Mouse (Mus musculus) CD4-positive, CD25-positive, alpha-beta regulatory T cell, adult 2 months (primary cell): ENCODE data around the gene Vdr.
A peak's percentile ranks its signal among the peaks of the same experiment; 100 is the strongest.

ENCODE experiments used
- DNase-seq: peaks from one replicate; pipeline ENCODE4 v3.0.0-alpha.2; 2012; ENCODE audit warnings: low read depth, low spot score

The Vdr gene

DNA sequence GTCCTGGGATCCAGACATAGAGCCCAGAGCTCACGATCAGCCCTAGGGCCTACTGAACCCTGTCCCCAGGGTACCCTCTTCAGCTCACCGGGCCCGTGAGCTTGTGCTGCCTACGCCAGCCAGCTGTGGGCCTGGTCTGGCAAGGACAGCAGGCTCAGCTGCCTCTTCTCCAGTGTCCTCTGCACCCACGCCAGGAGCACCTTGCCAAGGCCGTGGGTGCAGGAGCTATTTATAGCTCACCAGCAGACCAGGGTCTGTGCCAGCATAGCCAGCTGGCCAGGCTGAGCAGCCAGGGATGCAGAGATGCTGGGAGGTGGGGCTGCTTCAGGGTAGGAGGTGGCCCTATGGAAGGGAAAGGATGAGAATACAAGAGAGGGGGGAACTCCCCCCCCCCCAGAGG, 98.3 kb downstream of the Vdr start:
- no peak for DNase-seq

DNA sequence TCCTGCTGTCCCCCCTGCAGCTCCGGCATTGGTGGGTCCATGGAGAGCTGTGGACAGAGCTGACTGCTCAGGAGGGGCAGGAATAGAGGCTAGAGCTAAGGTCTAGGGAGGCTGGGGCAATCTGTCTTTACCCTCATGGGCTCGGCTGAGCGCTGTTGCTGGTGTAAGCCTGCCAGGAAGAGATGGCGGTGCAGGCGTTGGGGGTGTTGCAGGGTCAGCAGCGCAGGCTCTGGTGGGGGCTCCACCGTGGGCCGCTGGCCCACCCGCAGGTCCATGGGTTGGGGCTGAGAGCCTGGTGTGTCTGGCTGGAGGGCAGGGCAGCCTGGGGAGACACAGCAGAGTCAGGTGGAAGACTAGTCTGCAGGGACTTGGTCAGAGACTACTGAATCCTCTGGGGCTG, 99.1 kb downstream of the Vdr start:
- DNase-seq, result no peak

DNA sequence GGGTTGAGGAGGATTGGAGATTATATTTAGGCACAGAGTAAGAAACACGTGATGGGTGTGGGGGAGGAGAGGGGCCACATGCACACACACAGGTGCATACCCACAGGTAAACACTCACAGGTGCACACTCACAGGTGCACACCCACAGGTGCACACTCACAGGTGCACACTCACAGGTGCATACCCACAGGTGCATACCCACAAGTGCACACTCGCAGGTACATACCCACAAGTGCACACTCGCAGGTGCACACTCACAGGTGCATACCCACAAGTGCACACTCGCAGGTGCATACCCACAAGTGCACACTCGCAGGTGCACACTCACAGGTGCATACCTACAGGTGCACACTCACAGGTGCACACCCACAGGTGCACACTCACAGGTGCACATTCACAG, 100.0 kb downstream of the Vdr start:
- DNase-seq, result no peak

DNA sequence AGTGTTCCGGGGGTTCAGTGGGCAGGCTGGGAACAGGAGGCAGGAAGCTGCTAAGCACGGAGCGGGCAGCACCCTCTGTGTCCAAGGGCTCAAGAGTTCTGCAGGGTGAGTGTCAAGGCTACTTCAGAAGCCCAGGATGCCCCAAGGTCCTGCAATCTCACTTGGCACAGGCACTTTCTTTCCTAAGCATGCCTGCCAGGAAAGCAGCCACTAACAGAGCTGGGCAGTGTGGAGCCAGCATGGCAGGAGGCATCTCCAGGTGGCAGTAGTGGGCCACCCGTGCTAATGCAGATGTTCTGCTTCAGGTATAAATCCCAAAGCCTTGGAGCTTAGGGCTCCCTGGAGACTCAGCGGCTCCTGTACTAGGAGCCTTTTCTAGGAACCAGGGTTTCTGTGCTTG, 100.5 kb downstream of the Vdr start:
- peak; percentile 53 for DNase-seq

DNA sequence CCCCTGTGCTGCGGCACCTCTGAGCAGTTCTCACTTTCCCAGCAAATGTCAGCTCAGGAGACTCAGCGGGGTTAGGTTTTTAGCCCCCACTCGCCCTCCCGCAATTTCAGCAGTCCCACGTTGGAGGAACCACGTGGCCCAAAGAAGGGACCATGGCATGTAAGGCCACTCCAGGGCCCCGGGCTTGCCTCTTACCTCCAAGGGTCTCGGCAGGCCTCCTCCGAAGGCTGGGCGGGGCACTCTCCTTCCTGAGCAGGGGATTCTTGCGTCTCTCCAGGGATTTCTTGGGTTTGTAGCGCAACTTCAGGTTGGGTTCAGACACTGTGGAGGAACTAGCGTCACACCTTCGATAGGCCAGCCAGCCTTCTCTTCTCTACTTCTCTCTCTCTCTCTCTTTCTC, 101.2 kb downstream of the Vdr start:
- DNase-seq, result no peak

DNA sequence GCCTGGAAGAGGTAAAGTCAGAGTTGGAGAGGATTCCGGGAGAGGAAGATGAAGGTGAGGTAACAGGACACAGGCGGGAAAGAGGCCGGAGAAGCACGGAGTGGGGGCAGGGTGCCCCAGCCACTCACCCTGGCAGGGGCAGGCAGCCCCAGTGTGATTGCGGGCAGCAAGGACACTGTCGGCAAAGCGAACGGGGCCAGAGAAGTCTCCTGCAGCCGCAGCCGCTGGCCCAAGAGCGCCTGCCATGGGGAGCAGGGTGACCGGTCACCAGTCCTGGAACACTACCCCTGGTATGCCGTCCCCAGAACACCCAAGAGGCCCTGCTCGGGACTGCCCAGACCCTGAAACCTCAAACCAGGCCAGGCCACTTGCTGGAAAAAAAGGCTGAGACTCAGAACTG, 101.9 kb downstream of the Vdr start:
- DNase-seq, result no peak

DNA sequence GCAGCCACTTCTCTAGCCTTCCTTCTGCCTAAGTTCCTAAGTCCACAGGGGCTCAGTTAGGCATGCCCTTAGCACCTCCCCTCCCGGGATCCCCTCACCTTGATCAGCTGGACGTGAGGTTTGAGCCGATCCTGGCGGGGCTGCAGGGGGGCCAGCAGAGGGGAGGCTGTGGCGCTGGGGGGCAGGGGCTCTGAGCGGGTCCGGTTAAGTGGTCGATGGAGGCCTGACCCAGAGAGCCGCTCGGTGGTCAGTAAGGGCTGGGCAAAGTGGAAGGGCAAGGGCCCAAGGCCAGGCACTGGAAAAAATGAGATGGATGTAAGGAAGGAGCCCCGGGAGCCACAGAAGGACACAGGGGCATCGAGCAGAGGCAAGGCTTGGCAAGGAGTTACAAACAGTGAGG, 102.6 kb downstream of the Vdr start:
- no peak for DNase-seq
